Mouse (Mus musculus) NIH3T3 (cell line): ENCODE data around the gene Pacsin3.

Experiments
- DNase-seq: peaks from one replicate; pipeline ENCODE4 v3.0.0-alpha.2; 2012; ENCODE audit warnings: low read depth

The Pacsin3 gene

DNA sequence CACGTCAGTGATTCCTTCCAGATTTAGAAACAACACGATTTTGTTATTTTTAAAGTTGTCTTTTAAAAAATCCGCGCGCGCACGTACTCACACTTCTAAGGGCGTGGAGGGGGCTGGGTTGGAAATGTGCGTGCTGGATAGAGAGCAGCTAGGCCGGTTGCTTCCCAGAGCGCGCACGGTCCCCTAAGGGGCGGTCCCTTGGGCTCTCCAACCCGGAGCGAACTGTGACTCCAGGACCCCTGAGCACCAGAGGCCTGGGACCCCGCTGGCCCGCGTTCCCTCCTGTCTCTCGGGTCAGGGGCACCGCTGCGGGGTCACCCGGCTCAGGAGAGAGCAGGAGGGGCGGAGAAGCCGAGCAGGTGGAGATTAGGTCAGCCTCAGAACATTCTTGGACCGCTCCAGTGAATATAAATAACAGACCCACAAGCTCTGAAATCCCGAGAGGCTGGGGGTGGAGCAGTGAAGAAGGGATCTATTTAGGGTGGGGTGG lies at the start of gene Pacsin3:
Gene Pacsin3 (plus strand): TSS at position 294 of the 490 bp plus-strand sequence.
- DNase-seq = no peak

DNA sequence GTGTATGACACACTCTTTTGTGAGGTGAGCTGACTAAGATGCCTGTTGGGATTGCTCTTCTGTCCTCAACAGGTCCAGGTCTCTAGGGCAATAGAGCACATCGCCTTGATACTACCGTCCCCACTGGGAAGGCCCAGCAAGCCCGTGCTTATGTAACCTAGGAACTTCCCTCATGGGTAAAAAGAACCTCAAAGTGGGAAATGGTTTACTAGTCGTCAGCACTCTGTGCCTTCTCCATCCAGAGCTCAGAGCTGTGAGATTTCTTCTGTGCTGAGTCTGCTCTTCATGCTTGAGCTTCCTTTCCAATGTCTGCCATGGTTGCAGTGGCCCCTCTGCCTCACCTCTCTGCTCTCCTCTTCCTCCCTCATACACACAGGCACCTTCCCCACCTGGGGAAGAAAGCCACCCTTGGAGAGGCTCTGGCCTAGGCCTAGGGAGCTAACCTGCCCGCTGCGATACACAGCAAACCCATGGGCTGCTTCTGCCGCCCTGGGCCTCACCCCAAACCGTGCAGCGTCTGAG lies 49.4 kb upstream of the Pacsin3 start:
- DNase-seq = no peak

DNA sequence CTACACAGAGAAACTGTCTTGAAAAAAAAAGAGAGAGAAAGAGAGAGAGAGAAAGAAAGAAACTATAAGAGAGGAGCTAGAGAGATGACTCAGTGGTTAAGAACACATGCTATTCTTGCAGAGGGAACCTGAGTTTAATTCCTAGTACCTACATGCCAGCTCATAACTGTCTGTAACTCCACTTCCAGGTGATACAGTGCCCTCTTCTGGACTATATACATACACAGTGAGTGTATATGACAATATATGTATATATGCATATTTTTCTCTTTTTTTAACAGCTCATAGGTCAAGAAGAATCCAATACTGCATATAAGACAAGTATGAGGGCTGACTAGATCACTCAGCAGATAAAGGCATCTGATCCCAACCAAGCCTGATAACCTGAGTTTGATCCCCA lies 42.4 kb upstream of the Pacsin3 start:
- DNase-seq = no peak

DNA sequence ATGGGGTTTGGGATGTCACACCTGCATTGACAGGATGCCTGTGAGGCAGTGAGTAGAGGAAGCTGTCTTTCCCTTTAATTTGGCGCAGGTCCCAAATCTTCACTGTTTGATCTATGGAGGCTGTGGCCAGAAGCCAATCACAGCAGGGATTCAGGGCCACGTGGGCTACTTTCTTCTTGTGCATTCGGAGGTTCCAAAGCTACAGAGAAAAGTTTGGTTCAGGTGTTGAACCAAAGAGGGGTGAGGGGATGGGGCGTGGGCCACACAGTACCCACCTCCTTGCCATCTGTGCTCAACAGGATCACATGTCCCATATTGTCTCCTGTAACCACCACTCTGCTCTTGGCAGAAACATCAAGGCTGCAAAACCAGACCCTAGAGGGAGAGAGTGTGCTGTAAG lies 38.7 kb upstream of the Pacsin3 start:
- DNase-seq = no peak

DNA sequence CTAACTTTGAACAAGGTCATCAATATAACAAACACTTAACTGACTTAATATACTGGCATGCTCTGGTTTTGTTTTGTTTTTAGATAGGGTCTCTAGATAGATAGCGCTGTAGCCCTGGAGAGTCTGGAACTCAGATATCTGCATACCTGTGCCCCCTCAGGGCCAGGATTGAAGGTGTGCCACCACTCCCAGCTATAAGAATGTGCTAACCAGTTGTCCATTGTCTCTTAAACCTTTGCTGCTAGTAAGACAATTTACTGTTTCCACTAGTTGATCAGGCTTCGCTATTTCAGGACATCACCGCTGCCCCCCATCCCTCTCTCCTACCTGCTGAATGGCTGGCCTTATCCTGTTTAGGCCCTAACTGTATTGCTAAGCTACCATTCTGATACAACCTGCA lies 35.3 kb upstream of the Pacsin3 start:
- DNase-seq = no peak

DNA sequence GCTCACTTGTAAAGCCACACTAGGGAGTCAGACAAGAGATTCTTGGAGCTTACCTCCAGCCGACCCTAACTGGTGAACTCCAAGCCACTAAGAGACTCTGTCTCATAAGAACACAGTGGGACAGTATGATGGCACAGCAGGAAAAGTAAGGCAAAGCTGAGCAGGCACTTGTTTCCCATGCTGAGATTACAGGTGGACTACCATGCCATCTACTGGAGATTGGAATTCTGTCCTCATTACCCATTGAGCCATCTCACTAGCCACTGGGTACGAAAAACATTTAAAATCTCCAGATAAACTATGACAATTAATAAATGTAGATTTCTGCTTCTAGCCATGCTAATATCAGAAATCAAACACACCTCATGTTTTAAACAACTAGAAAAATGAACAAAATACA lies 32.1 kb upstream of the Pacsin3 start:
- peak; percentile 24 for DNase-seq

DNA sequence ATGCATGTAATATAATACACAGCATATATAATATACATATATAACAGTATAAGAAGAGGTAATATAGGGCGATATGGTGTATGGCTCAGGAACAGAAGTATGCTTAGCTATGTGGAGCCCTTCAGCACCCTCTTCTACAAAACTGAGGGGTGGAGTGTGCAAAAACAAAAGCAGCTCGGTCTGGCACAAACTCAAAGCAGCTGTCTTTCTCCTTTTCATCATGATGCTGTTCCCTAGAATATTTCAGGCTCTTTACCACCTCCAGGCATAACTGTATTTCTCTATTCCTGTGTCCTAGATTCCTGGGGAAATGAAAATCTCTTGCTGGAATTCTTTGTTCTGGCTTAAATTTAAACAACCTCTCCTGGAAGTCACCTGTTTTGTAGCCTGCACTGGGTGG lies 26.0 kb upstream of the Pacsin3 start:
- DNase-seq = no peak

DNA sequence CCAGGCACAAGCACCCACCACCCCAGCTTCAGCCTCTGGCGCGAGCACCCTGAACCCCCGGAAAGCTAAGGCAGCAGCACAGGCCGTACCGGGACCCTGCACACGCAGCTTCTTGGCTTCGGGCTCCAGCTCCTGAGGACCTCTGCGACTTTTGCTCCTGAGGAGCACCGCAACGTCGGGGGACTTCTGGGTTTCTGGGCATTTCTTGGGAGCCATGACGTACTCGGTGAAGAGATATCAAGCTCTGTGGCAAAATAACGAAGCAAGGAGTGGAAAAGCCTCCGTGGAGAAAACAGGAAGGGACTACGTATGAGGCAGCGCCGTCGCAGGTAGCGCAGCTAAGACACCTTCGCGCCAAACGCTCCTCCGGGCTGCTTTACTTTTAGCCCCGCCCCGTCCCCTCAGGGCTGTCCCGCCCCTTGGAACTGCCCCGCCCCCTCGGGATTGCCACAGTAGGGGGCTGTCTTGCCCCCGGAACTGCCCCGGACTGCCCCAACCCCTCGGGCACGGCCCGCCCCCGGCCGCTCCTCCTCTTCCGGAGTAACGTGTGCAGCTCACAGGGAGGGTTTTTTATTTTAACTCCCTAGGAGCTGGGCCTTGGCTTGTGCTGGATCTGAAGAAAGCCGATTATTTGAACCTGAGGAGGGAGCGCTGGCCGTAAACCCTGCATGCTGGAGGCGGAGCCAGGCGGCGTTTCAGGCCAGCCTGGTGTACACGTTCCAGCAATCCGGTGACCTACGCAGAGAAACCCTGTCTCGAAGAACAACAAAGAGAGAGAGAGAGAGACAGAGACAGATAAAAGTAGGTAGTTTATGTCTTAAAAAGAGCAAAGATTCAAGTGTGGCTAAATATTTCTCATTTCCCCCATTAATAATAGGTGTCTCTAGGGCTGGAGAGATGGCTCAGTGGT lies 18.9 kb upstream of the Pacsin3 start, which contains the start of gene Ddb2:
Gene Ddb2 (minus strand): TSS at position 382 of the 910 bp plus-strand sequence.
- peak; percentile 98 for DNase-seq

DNA sequence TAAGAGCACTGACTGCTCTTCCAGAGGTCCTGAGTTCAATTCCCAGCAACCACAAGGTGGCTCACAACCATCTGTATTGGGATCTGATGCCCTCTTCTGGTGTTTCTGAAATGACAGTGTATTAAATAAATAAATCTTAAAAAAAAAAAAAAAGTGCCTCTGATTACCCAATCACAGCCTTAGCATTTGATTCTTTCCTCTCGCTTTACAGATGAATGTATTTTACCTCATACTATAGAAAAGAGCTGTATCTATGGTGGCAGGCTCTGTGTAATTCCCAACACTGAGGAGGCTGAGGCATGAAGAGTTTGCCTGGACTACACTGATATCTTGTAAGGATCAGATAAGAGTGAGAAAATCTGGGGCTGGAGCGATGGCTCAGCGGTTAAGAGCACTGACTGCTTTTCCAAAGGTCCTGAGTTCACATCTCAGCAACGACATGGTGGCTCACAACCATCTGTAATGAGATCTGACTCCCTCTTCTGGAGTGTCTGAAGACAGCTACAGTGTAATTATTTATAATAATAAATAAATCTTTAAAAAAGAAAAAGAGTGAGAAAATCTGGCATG lies 18.2 kb upstream of the Pacsin3 start:
- peak; percentile 69 for DNase-seq

DNA sequence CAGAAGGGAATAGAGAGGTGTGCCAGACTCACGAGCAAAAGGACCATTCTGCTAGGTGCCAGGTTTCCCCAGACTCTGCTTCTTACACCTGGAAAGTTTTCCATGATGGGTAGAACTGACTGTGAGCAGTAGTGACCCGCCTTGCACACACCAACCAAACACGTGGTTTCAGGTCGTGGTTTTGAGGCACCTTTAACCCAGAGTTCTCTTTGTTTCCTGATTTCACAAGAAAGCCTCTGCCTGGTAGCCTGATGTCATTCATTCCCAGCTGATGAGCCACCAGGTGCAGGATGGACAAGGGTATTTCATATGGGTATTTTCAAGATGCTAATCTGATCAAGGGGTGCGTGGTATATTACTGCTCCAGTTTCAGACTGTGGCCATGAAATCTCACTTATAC lies 13.2 kb upstream of the Pacsin3 start:
- DNase-seq = no peak

DNA sequence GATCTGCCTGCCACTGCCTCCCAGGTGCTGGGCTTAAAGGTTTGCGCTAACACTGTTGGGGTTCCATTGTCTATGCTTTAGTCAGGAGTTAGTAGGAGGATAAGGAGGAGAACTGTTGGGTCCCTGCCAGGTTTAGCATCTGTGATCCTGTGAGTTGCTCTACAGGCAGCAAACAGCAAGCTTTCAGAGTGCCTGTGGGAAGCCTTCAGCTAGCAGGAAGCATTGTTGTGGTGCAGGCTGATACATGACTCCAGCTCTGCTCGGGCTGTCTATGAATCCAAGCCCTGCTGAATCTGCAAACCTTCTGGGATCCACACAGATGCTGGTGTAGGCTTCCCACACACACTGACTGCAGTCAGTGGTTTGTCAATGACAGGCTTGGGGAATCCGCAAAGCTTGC lies 12.3 kb upstream of the Pacsin3 start:
- DNase-seq = peak; percentile 58

DNA sequence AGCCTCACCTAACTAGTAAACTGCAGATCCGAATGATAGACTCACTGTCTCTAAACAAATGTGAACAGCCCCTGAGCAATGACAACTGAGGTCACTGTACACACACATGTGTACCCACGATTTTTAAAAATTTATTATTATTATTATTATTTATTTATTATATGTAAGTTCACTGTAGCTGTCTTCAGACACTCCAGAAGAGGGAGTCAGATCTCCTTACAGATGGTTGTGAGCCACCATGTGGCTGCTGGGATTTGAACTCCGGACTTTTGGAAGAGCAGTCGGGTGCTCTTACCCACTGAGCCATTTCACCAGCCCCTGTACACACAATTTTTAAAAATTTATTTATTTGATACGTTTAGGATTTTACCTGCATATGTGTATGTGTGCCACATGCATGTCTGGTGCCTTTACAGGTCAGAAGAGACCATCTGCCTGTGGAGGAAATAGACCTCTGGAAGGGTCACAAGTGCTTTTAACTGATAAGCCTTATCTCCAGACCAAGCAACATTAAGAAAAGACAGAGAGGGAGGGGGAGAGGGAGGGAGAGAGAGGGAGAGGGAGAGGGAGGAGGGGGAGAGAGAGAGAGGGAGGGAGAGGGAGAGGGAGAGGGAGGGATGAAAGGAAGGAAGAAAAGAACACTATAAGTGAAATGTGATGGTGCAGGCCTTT lies 11.1 kb upstream of the Pacsin3 start:
- no peak for DNase-seq

DNA sequence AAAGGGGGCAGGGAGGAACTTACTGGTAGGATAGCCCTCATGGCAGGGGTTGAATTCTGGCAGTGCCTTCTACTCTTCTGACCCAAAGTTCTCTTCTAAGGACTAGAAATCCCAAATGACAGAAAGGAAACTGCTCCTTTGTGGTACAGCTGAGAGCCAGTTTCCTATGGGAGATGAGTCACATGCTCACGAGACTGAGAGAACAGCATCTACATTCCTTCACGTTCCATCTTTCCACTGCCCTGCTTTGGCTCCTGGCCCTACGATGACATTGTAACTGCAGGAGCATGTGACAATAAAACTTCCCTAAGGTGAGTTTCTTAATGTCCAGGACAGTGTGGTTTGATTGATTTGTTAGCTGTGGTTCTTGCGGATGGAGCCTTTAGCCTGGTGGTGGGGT lies 7.4 kb upstream of the Pacsin3 start:
- peak; percentile 57 for DNase-seq

DNA sequence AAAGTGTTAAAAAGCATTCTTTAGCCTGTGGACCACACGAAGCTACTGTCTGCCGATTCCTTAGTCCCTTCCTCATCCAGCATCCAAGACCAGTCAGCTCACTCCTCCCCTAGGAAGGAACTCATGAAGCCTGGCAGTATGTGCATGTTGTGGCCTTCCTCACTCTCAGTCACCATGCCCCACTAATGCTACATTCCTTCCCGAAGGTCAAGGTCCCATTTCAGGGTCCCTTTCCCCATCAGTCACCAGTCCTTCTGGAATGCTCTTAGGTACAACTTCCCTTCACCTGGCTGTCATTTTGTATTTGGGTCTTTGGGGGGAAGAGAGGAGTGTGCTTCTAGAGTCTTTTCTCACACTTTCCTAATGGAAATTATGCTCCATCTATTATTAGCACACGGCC lies 3.8 kb upstream of the Pacsin3 start:
- no peak for DNase-seq

DNA sequence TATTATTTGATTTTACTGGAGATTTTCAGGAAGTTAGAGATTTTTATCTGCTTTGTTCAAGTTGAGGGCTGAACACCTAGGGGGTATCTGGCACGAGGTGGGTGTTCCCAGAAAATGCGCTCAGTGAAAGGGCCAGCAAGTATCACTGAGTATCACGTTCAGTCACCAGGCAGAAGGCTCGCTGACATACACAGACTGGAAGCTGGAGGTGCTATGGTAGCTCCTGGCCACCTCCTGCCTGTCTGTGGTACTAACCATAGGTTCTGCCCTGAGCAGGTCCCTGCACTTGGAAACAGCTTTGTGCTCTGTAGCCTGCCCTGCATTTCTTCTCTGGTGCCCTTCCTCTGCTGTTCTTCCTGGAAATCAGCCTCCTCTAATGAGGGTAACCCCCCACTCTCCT lies 3.2 kb upstream of the Pacsin3 start:
- no peak for DNase-seq

DNA sequence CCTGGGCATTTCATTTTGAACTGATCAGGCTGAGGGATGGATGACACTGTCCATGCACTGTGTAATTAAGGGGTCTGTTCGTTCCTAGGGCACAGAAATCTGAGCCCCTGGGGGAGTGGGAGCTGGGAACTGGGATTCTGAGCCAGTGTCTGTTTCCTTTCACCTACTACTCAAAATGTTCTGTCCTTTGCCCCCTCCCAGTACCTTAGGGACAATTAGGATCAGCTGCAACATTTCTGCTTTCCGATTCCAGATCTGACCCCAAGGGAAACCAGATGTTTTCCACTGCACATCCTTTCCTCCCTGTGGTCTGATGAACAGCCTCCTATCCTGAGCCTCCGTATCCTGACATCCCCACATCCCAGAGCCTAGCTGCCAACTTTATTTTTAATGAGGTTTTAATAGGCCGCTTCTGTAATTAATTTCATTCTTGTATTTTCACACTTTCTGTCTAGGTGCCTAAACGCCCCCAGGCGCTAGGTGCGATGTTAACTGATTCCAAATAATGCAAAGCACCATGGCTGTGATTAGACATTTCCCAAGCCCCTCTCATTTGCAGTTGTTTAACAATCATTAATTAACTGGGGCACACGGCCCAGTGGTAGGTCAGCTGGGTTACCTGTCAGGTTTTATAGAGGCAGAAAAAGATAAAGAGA lies 901 bp upstream of the Pacsin3 start:
- DNase-seq = no peak

DNA sequence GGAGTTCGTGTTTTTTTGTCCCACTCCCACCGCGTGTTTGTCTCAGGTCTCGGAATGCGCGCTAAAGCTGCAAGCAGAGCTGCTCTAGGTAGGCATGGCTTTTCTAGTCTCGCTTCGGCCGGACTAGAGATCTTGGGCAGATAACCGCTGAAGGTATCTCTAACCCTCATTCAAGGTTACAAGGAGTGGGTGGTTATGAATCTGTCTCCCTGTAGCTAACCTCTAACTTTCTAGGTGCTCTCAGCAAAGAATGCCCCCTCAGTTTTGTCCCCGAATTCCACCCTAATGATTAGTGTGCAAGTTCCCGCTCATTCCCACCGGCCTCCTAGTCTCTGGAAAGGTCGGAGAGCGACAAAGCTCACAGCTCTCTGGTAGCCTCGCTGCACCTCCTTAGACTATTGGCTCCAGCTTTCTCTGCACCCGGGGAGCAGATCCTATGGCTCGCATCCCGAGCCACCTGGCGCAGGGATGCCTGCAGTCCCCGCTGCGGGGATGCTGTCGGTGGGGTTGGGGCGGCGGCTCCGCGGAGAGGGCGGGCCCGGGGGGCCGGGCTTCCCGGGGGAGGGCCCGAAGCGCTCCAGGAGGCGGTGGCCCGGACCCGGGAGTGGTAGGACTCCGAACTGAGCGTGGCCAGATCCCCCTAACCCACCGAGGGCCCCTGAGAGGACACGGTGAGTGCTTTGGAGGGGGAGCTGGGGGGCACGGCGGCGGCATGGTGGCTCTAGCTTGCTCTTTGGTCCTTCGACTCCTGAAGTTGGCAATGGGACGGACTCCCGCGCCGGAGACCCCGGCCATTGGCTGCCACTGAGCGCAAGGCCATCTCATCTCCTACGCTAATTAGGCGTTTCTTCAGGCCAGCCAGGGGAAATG lies 737 bp downstream of the Pacsin3 start:
- peak; percentile 70 for DNase-seq

DNA sequence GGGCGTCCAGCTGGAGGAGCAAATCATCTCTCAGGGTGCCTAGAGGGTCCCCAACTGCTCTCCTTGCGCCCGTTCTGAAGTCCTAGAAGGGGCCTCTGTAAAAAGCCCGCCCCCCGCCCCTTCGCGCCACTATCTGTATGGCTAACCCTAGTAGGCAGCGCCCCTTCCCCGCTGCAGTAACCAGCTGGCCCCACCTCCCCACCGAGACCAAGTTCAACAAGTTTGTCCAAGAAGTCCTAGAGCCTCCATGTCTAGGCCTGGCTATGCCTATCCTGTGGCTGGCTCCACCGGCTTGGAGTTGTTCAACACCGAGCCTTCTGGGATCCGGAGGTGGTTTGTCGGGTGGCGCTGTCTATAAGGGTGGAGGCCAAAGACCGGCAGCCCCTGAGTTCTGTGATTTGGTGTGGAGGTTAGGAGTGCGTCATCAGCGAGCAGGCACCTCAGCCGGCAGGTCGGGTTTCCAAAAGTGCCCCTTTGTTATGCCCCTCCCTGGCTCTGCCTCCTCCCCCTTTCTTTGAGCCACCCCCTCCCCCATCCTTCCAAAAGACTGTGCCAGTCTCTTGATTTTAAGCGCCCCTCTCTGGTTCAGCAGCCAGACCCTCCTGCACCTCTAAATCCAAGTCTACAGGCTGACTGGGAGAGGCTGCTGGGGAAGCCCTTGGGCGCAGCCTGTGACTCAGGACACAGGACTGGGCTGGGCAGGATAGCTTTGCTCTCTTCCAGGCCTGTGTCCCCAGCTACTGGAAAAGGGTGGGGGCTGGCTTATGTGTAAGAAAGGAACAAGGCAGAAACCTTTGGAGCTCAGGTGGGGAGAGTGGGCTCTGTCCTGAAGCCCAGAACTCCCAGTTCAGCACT lies 1.6 kb downstream of the Pacsin3 start:
- peak; percentile 64 for DNase-seq

DNA sequence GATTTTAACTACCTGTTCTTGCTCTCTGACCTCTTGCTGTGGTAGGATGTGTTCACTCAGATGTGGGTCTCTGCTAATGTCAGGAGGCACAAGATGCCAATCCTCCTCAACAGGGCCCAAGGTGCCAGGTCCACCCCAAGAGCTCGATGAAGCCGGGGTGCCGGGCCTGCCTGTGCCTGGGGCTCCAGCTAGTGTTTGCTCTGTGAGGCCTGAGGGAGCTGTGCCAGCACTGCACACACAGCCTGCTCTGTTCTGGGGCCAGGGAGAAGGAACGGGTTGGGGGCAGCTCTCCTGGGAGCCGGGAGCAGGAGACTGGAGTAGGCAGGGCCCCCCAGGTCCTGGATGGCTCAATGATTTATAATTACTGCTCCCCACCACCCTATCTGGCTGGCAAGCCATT lies 2.3 kb downstream of the Pacsin3 start:
- peak; percentile 60 for DNase-seq

DNA sequence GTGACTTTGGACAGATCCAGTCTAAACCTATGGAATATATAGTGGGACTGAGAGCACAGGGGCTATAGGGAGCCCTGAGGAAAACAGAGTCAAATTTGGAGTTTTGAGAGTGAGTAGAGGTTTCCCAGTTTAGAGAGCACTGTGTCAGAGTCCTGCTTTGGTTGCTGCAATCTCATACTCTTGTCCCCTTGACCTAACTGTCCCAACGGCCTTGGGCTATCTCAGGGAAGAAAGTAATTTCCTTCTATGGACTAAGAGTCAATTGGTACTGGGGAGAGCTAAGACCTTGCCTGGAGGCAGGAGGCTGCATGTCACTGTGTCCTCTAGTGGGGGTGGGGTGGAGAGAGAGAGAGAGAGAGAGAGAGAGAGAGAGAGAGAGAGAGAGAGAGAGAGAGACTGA lies 3.1 kb downstream of the Pacsin3 start:
- DNase-seq = no peak
